Mouse (Mus musculus) olfactory bulb, adult 2 months (tissue): Measurements from ENCODE around the gene Gpd2.

Experiments used
- CTCF ChIP-seq: fragments of 200-500 bp; IDR thresholded peaks from 2 replicates; pipeline ENCODE4 v1.5.1; 2012; ENCODE audit warnings: low read depth, mild to moderate bottlenecking, low read length, moderate library complexity; ENCODE audit not compliant: insufficient read depth
- POLR2A ChIP-seq: fragments of 200-500 bp; IDR thresholded peaks from 2 replicates; pipeline ENCODE4 v1.6.1; 2012; ENCODE audit warnings: mild to moderate bottlenecking, low read depth, low read length, moderate library complexity; ENCODE audit not compliant: insufficient read depth

DNA sequence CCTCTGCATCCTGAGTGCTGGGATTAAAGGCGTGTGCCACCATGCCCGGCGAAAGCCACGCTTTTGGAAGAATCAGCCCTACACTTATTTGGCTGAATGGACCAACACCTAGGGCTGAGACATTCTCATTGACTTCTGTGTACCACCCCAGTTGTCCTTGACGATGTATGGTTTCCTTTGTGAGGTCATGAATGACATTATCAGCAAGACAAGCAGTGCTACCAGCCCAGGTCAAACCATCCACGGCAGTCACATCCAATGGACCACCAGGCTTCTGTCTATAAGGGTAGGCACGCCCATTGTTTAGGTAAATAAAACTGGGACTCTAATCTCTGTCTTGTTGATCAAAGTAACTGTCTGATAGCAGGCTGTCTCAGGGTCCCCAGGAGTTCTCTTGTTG, 27.5 kb downstream of the Gpd2 start:
- TF ChIP-seq CTCF (no peak), POLR2A (no peak)
